Mouse (Mus musculus): ENCODE measurements around the gene Nr5a2. TPM values are rescaled to one million over a fixed set of nuclear protein-coding genes. Genes with fewer than 3 reads are reported as not detected.

Nr5a2 gene
- polyA plus RNA-seq, 1 experiment from 2014 or later, result 9.0 TPM

DNA sequence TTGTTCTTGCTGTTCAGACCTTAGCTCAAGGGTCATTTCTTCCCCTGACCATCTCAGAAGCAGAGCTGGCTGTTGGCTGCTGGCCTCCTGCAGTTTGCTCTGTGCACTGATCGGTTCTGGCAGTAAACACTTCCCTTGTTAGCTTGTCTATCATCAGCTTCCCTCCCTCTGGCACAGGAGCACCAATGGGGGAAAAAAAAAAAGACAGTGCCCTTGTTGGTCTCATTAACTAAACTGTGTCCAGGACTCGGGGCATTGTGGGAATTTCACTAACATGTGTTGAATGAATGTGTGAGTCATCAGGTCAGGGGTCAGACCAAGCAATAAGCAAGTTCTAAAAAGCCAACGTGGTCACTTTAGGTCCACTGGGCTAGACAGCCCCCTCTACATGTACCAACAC, 34.2 kb downstream of the Nr5a2 start:
- WGBS, result 14% methylated on average over 3 of the region's 3 CpGs

DNA sequence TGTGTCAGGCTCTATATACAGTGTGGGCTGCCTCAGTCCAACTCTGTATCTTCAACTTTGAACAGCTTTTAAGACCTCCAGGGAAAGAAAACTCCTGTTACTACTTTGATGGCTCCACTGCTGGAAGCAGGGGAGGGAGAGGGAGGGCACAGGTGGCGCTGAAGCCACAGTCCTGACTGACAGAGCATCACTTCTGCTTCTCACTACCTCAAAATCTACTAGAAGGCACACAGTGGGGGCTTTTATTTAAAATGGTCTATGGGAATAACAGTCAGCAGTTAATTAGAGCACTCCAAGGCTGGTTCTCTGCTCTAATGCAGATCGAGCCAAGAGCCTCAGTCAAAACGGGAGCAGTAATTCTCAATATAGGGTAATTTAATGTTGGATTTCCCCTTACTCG, 40.2 kb downstream of the Nr5a2 start:
- no peak overlapping the region for H3K4me2 ChIP-seq (ENCODE audit: low read depth, low read length)
- H3K4me3 ChIP-seq (ENCODE audit: low read length), result no peak overlapping the region
- 0 out of 2 replicates have a peak, but pooled peaks cover 2% of the 10 kb centered on the region for H3K4me1 ChIP-seq (ENCODE audit: control insufficient read depth, insufficient read depth, low read length)
- ATAC-seq, result no peak
- H3K9me3 ChIP-seq (ENCODE audit: control insufficient read depth, low read length), result no peaks in the 10 kb centered on the region
- H3K9ac ChIP-seq (ENCODE audit: low read depth, low read length), result no peak overlapping the region
- WGBS, result 83% methylated on average over 4 of the region's 4 CpGs
- H3K27me3 ChIP-seq (replicated peaks; ENCODE audit: control insufficient read depth, insufficient read depth, low read length), result no peaks in the 10 kb centered on the region
- H3K36me3 ChIP-seq (ENCODE audit: control insufficient read depth, insufficient read depth, low read length), result no peaks in the 10 kb centered on the region
- H3K27ac ChIP-seq (ENCODE audit: low read length), result no peak overlapping the region

More for the DNA sequence above, 34.2 kb downstream of the Nr5a2 start:
- no peak for ATAC-seq
- H3K36me3 ChIP-seq (ENCODE audit: control insufficient read depth, insufficient read depth, low read length), result no peaks in the 10 kb centered on the region
- no peaks in the 10 kb centered on the region for H3K27me3 ChIP-seq (replicated peaks; ENCODE audit: control insufficient read depth, insufficient read depth, low read length)
- no peak overlapping the region for H3K27ac ChIP-seq (ENCODE audit: low read length)
- H3K4me3 ChIP-seq (ENCODE audit: low read length), result no peak overlapping the region
- peaks cover 18% of the 10 kb centered on the region for H3K4me1 ChIP-seq (ENCODE audit: control insufficient read depth, insufficient read depth, low read length)
- no peaks in the 10 kb centered on the region for H3K9me3 ChIP-seq (ENCODE audit: control insufficient read depth, low read length)
- no peak overlapping the region for H3K9ac ChIP-seq (ENCODE audit: low read depth, low read length)
- no peak overlapping the region for H3K4me2 ChIP-seq (ENCODE audit: low read depth, low read length)

DNA sequence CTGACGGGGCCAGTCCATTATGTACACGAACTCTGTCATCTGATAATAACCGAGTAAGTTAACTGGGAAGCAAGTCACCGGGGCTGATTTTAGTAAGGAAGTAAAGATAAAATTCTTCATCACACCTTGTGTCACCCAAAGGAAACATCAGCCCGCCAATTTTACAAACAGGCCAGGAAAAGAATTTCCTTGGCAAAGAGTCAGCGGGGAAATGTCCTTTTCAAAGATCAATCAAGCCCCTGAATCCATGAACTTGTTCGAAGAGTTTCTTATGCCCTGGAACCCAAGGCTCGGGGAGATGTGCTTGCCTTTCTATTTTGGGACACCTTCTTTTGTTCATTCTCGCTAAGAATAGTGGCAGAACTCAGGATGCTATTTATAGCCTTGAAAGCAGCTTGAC, 41.5 kb downstream of the Nr5a2 start:
- H3K9ac ChIP-seq (ENCODE audit: low read depth, low read length), result no peak overlapping the region
- H3K27me3 ChIP-seq (replicated peaks; ENCODE audit: control insufficient read depth, insufficient read depth, low read length), result no peaks in the 10 kb centered on the region
- H3K27ac ChIP-seq (ENCODE audit: low read length), result no peak overlapping the region
- ATAC-seq, result no peak
- 0 out of 2 replicates have a peak, but pooled peaks cover 2% of the 10 kb centered on the region for H3K4me1 ChIP-seq (ENCODE audit: control insufficient read depth, insufficient read depth, low read length)
- no peaks in the 10 kb centered on the region for H3K9me3 ChIP-seq (ENCODE audit: control insufficient read depth, low read length)
- H3K36me3 ChIP-seq (ENCODE audit: control insufficient read depth, insufficient read depth, low read length), result no peaks in the 10 kb centered on the region
- WGBS, result 49% methylated on average over 9 of the region's 9 CpGs
- no peak overlapping the region for H3K4me3 ChIP-seq (ENCODE audit: low read length)
- H3K4me2 ChIP-seq (ENCODE audit: low read depth, low read length), result no peak overlapping the region

DNA sequence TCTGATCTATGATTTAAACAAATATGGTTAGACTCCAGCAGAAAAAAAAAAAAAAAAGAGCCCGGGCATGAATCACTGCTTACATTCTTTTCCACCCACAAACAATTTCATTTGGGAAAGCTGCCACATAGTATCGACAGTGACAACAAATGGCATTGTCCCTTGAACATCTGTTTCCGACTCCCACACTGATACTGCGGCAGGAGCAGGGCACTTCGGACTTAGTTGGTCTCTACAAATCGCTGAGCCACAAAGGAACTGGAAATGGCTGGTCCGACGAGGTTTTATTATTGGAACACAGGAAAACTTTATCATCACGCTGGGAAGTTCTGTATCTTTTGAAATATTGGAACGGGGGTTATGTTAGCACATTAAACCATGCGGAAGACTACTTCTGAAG, 44.8 kb downstream of the Nr5a2 start:
- no peaks in the 10 kb centered on the region for H3K27me3 ChIP-seq (replicated peaks; ENCODE audit: control insufficient read depth, insufficient read depth, low read length)
- H3K9ac ChIP-seq (ENCODE audit: low read depth, low read length), result no peak overlapping the region
- no peak overlapping the region for H3K27ac ChIP-seq (ENCODE audit: low read length)
- no peak overlapping the region for H3K4me2 ChIP-seq (ENCODE audit: low read depth, low read length)
- no peak for ATAC-seq
- no peaks in the 10 kb centered on the region for H3K9me3 ChIP-seq (ENCODE audit: control insufficient read depth, low read length)
- 47% methylated on average over 11 of the region's 11 CpGs for WGBS
- peaks cover 5% of the 10 kb centered on the region for H3K4me1 ChIP-seq (ENCODE audit: control insufficient read depth, insufficient read depth, low read length)
- no peak overlapping the region for H3K4me3 ChIP-seq (ENCODE audit: low read length)
- no peaks in the 10 kb centered on the region for H3K36me3 ChIP-seq (ENCODE audit: control insufficient read depth, insufficient read depth, low read length)

DNA sequence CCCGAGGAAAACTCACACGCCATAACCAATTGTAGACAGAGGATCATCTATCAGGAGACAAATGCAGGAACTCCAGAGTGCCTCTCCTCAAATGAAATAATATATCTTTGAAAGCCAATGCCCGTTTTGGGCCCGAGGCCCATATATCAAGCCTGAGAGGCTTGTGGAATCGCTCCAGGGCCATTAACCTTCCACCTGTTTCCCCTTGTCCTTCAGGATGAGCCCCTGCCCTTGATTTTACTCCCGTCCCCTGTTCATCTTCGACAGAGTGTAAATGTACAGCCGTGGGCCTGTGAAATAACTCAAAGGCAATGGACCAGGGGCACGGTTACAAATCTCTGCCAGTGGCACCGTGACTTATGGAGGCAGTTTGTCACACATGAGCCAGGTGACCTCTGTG, 48.3 kb downstream of the Nr5a2 start:
- no peaks in the 10 kb centered on the region for H3K27me3 ChIP-seq (replicated peaks; ENCODE audit: control insufficient read depth, insufficient read depth, low read length)
- no peak for ATAC-seq
- no peak overlapping the region for H3K27ac ChIP-seq (ENCODE audit: low read length)
- no peak overlapping the region for H3K9ac ChIP-seq (ENCODE audit: low read depth, low read length)
- H3K4me2 ChIP-seq (ENCODE audit: low read depth, low read length), result no peak overlapping the region
- 53% methylated on average over 10 of the region's 10 CpGs for WGBS
- H3K36me3 ChIP-seq (ENCODE audit: control insufficient read depth, insufficient read depth, low read length), result no peaks in the 10 kb centered on the region
- H3K9me3 ChIP-seq (ENCODE audit: control insufficient read depth, low read length), result no peaks in the 10 kb centered on the region
- H3K4me3 ChIP-seq (ENCODE audit: low read length), result no peak overlapping the region
- peaks cover 3% of the 10 kb centered on the region for H3K4me1 ChIP-seq (ENCODE audit: control insufficient read depth, insufficient read depth, low read length)

DNA sequence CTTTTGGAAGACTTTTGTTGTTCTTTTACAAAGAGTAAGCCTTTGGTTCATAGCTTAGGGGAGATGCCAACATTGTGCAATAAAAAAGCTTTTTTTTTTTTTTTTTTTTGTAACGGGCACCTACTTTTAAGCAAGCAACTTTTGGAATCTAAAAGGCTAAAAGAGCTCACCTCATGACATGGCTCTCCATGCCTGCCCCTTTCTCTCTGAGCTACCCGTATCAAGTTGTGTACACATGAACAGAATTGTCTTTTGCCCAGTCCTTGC, 48.7 kb downstream of the Nr5a2 start:
- H3K9me3 ChIP-seq (ENCODE audit: control insufficient read depth, low read length), result no peaks in the 10 kb centered on the region
- WGBS, result 50% methylated on average over 2 of the region's 2 CpGs
- H3K27me3 ChIP-seq (replicated peaks; ENCODE audit: control insufficient read depth, insufficient read depth, low read length), result no peaks in the 10 kb centered on the region
- H3K36me3 ChIP-seq (ENCODE audit: control insufficient read depth, insufficient read depth, low read length), result no peaks in the 10 kb centered on the region
- ATAC-seq, result peak; percentile 6; the same call in 1 of the 2 replicates
- peak overlapping the region; percentile 10; the same call in 1 of the 2 replicates for H3K27ac ChIP-seq (ENCODE audit: low read length)
- no peak overlapping the region for H3K9ac ChIP-seq (ENCODE audit: low read depth, low read length)
- no peak overlapping the region for H3K4me2 ChIP-seq (ENCODE audit: low read depth, low read length)
- no peak overlapping the region for H3K4me3 ChIP-seq (ENCODE audit: low read length)
- H3K4me1 ChIP-seq (ENCODE audit: control insufficient read depth, insufficient read depth, low read length), result peaks cover 3% of the 10 kb centered on the region

DNA sequence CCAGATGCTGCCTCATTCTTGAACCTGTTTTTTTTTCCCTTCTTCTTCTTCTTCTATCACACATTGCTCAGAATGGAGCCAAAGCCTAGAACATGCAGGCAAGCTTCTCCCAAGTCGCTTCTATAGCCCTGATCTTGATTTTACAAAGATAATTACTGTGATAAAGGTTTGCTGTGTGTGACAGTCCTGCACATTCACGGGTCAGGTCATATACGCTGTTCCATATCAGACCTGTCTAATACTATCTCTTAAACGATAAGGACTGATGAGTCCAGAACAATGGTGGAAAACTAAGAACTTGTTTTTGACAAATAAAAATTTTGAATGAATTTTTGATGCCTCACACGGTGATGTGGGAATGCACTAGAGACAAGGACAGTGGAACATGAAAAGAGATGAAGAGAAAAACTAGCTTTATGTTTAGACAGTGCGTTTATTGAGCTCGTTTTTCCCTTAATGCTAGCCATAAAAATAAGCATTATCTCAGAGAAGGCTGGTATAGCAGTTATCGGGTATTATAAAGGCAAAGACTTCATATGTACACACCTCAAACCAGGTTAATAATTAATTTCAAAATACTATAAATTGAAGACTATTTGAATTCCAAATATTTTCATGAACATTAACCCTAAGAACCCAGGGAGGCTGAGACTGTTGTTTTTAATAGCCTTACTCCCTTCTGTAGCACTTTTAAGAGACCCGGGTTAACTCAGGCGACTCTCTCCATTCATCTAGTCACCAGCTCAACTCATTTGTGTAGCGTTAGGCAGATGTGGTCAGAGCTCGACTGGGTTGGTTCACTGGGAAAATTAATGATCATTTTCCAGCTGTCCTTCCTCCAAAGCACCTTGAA, 49.3 kb downstream of the Nr5a2 start:
- H3K4me2 ChIP-seq (ENCODE audit: low read depth, low read length), result peak overlapping the region; percentile 48
- no peaks in the 10 kb centered on the region for H3K36me3 ChIP-seq (ENCODE audit: control insufficient read depth, insufficient read depth, low read length)
- no peaks in the 10 kb centered on the region for H3K27me3 ChIP-seq (replicated peaks; ENCODE audit: control insufficient read depth, insufficient read depth, low read length)
- H3K4me3 ChIP-seq (ENCODE audit: low read length), result no peak overlapping the region
- WGBS, result 49% methylated on average over 12 of the region's 12 CpGs
- H3K27ac ChIP-seq (ENCODE audit: low read length), result peak overlapping the region; percentile 10; the same call in 1 of the 2 replicates
- ATAC-seq, result peak; percentile 89
- peaks cover 3% of the 10 kb centered on the region for H3K4me1 ChIP-seq (ENCODE audit: control insufficient read depth, insufficient read depth, low read length)
- H3K9ac ChIP-seq (ENCODE audit: low read depth, low read length), result no peak overlapping the region
- H3K9me3 ChIP-seq (ENCODE audit: control insufficient read depth, low read length), result no peaks in the 10 kb centered on the region

DNA sequence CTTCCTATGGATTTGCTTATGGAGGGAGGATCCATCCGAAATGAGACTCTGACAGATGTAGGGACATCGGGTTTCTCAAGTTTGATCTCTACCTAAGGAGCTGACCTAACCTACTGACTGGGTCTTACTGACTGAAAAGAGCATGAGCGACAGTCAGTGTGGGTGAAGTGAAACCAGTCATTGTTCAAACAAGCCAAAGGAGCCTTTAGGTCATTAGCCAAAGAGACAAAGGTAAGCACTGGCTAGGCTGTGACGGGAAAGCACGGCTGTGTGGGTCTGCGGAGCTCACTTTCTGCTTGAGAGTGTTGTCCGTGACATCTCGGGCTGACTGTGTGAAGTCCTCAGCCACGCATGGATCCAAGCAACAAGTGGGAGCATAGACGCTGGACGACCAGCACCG, 50.1 kb downstream of the Nr5a2 start:
- Histone ChIP-seq H3K4me1 (ENCODE audit: control insufficient read depth, insufficient read depth, low read length) (peaks cover 3% of the 10 kb centered on the region), H3K9me3 (ENCODE audit: control insufficient read depth, low read length) (no peaks in the 10 kb centered on the region), H3K4me2 (ENCODE audit: low read depth, low read length) (peak overlapping the region; percentile 48), H3K27ac (ENCODE audit: low read length) (peak overlapping the region; percentile 52), H3K4me3 (ENCODE audit: low read length) (no peak overlapping the region), H3K27me3 (replicated peaks; ENCODE audit: control insufficient read depth, insufficient read depth, low read length) (no peaks in the 10 kb centered on the region), H3K36me3 (ENCODE audit: control insufficient read depth, insufficient read depth, low read length) (no peaks in the 10 kb centered on the region), H3K9ac (ENCODE audit: low read depth, low read length) (no peak overlapping the region)
- WGBS, result 60% methylated on average over 12 of the region's 12 CpGs
- peak; percentile 27 for ATAC-seq

DNA sequence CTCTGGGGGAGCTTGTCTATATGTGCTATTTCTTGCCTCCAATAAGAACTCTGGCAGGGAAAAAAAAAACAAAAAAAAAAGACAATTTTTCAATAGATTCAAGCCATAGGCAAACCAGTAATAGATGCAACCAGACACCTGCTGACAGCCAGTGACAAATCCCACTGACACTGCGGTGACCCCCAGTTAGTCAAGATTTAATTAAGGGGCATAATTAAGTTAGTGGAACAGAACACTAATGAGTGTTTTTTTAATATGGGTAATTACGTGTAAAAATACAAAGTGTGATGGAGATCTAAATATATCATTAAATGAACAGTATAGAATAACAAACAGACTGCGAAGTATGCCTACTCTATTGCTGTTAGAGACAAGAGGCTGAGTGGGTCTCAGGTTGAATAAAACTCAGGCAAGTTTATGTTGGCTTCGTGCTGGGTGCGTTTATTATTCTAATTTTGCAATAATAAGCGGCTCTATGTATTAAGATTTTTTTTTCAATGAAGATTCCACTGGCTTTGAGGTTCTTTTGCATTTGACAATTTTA, 50.7 kb downstream of the Nr5a2 start:
- Histone ChIP-seq H3K4me3 (ENCODE audit: low read length) (no peak overlapping the region), H3K4me2 (ENCODE audit: low read depth, low read length) (no peak overlapping the region), H3K9ac (ENCODE audit: low read depth, low read length) (no peak overlapping the region), H3K4me1 (ENCODE audit: control insufficient read depth, insufficient read depth, low read length) (peaks cover 3% of the 10 kb centered on the region), H3K36me3 (ENCODE audit: control insufficient read depth, insufficient read depth, low read length) (no peaks in the 10 kb centered on the region), H3K27me3 (replicated peaks; ENCODE audit: control insufficient read depth, insufficient read depth, low read length) (no peaks in the 10 kb centered on the region), H3K27ac (ENCODE audit: low read length) (no peak overlapping the region), H3K9me3 (ENCODE audit: control insufficient read depth, low read length) (no peaks in the 10 kb centered on the region)
- ATAC-seq, result no peak
- 83% methylated on average over 6 of the region's 6 CpGs for WGBS
